Mouse (Mus musculus) heart, embryonic 10.5 days (tissue): ENCODE data around the gene Sos1. TPM values are rescaled to one million over a fixed set of nuclear protein-coding genes. Genes with fewer than 3 reads are reported as not detected.
A peak's percentile ranks its signal among the peaks of the same experiment; 100 is the strongest.

ENCODE experiments used
- DNase-seq: peaks from one replicate; pipeline ENCODE4 v3.0.0-alpha.2; 2017; ENCODE audit warnings: low spot score
- H3K27ac ChIP-seq: fragments of 300-500 bp; sonication (generic); 2 replicates; pipeline ENCODE4 v1.5.1; 2016; ENCODE audit warnings: mild to moderate bottlenecking
- H3K27me3 ChIP-seq: fragments of 300-500 bp; sonication (generic); 2 replicates; pipeline ENCODE4 v1.6.1; 2016; ENCODE audit warnings: mild to moderate bottlenecking; ENCODE audit not compliant: poor library complexity, insufficient read depth, severe bottlenecking
- H3K36me3 ChIP-seq: fragments of 300-500 bp; sonication (generic); 2 replicates; pipeline ENCODE4 v1.6.1; 2016; ENCODE audit warnings: mild to moderate bottlenecking, moderate library complexity
- H3K4me1 ChIP-seq: fragments of 300-500 bp; sonication (generic); 2 replicates; pipeline ENCODE4 v1.6.1; 2016; ENCODE audit warnings: mild to moderate bottlenecking
- H3K4me3 ChIP-seq: fragments of 300-500 bp; sonication (generic); 2 replicates; pipeline ENCODE4 v1.5.1; 2016; ENCODE audit warnings: mild to moderate bottlenecking, moderate library complexity
- H3K9me3 ChIP-seq: fragments of 300-500 bp; sonication (generic); 2 replicates; pipeline ENCODE4 v1.6.1; 2016; ENCODE audit warnings: mild to moderate bottlenecking, moderate library complexity
- WGBS: fragments of 180-500 bp; shearing (Covaris S2); methylation state at CpG from one replicate; pipeline ENCODE4 v1.1.7; 2016; 5-methylcytosine and 5-hydroxymethylcytosine counted together
- polyA plus RNA-seq: library from polyadenylated mRNA; unstranded; fragments of >200 nt; fragmentation: Nextera tagmentation; extraction: Ambion mirVana; gene quantifications from 2 replicates; pipeline ENCODE4 v1.2.1, GENCODE M21; 2016

The Sos1 gene
- 2.5 and 3.2 TPM in 2 replicates for polyA plus RNA-seq

DNA sequence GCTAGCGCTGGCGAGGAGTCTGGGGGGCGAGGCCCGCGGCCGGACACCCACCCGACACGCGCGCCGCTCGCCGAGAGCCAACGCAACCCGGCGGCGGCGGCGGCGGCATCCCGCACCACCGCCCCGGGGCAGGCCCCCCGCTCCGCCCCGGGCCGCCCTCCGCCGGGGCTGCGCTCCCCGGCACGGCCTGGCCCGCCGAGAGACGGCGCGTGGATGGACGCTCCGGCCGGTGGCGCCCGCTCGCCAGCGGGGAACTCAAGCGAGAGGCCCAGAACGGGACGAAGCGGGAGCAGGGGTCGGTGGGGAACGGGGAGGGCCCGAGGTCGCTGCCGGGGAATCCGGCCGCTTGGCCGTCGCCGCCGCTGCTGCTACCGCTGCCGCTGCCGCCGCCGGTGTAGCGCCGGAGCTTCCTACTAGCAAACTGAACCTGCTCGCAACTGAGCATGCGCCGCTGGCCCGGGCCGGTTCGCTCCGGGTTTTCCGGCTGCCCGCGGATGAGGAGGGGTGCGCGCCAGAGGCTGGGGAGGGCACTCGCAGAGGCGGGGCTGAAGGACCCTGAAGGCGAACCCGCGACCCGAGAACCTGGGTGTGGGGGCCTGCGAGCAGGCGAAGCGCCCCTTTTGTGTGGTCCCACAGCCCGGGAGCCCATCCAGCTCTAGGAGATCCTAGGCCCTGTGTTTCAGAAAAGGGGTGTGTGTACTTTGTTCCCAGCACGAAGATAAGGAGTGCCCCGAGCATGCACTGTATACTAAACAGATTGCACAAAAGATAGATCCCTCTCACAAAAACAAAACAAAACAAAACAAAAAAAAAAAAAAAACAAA, at the start of gene Sos1:
Sos1 (minus strand) TSS at position 423 of the 824 bp plus-strand sequence.
- Histone ChIP-seq H3K4me1 (peaks cover 25% of the 10 kb centered on the region), H3K4me3 (peak within 1 kb of the TSS; percentile 99), H3K27ac (peak within 1 kb of the TSS; percentile 98), H3K9me3 (no peaks in the 10 kb centered on the region), H3K36me3 (peaks cover 4% of the 10 kb centered on the region; the same call in 1 of the 2 replicates), H3K27me3 (no peaks in the 10 kb centered on the region)
- peak; percentile 98 for DNase-seq
- 3% methylated on average over 89 of the region's 90 CpGs for WGBS

DNA sequence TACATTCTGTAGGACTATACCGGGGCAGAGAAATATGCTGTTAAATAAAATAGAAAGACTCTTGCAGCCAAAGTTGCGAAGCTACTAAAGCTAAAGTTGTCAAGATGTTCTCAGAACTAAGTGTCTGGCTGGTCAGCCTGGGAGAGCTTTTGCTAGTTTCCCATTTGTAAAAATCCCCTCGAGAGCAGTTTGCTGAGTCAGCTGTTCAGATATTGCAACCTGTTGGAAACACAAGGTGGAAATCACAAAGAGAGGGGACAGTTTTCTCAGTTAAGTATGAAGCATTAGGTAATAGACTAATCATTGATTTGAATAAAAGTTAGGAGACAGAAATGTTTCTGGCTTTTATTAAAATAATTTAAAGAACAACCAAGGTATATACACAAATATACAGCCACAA, 43.0 kb upstream of the Sos1 start:
- Histone ChIP-seq H3K4me1 (no peaks in the 10 kb centered on the region), H3K36me3 (no peaks in the 10 kb centered on the region), H3K4me3 (no peak overlapping the region), H3K27ac (no peak overlapping the region), H3K9me3 (no peaks in the 10 kb centered on the region), H3K27me3 (no peaks in the 10 kb centered on the region)
- WGBS = 89% methylated on average over 3 of the region's 3 CpGs
- DNase-seq = no peak

DNA sequence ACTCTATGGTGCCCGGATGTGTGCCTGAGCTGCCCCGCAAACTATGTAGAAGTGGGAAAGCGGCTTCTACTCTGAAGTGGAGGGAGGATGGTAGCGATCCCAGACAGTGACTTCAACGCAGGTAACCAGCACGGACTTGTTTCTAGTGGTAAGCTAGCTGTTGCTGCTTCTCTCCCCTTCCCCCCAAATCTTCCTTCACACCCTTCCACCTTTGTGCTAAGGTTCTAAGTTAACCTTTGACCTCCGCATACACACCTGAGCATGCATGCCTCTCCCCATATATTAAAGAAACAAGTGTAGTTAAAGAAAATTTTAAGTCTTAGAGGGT, 41.9 kb upstream of the Sos1 start:
- Histone ChIP-seq H3K4me3 (no peak overlapping the region), H3K36me3 (no peaks in the 10 kb centered on the region), H3K4me1 (no peaks in the 10 kb centered on the region), H3K27me3 (no peaks in the 10 kb centered on the region), H3K9me3 (no peaks in the 10 kb centered on the region), H3K27ac (no peak overlapping the region)
- WGBS = 64% methylated on average over 7 of the region's 7 CpGs
- no peak for DNase-seq

DNA sequence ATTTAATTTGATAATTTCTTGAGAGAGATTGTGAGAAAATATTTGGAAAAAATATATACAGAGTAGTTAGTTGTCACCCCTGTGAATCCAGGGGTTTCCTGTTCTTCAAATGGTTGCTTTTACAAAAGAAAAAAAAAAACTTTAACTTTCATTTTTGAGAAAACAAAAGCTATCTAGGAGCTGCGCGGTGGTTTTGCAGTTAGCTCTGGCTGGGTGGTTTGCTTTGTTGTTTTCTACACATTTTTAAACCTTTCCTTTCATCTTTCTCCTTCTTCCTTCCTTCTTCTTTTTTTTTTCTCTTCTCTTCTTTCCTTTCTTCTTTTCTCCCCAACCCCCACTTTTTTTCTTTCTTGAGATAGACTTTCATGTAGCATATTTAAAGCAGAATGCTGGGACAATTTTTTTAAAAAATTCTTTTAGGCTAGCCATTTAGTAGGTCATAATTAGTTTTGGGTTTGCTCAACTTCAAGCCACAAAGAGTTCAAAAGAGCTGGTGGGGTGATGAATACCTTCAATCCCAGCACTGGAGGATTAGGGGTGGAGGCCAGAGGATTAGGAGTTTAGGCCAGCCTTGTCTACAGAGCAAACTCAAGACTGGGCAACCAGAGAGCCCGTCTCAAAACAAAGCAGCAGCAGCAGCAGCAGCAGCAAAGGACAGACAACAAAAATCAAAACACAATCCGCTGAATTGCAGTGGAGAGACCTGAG, 41.4 kb upstream of the Sos1 start:
- Histone ChIP-seq H3K9me3 (no peaks in the 10 kb centered on the region), H3K36me3 (no peaks in the 10 kb centered on the region), H3K27me3 (no peaks in the 10 kb centered on the region), H3K27ac (no peak overlapping the region), H3K4me1 (no peaks in the 10 kb centered on the region), H3K4me3 (no peak overlapping the region)
- DNase-seq = no peak
- WGBS = 60% methylated on average over 4 of the region's 4 CpGs

DNA sequence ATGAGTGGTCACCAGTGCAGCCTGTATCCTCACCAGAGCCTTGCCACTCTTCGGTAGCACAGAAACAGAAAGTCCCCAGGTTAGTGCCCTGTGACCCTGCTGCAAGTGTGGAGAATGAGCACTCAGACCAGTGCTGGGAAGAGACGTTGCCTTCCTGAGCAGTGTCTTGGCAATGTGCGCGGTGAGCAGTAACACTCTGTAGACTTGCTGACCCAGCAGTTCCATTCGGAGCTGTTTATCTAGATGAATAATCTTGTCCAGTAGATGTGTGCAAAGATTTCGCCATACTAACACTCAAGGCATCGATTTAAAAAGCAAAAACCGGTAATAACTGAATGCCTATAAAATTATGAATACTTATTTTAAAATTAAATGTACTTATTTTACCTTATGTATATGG, 40.3 kb upstream of the Sos1 start:
- Histone ChIP-seq H3K9me3 (no peaks in the 10 kb centered on the region), H3K36me3 (no peaks in the 10 kb centered on the region), H3K27ac (no peak overlapping the region), H3K4me3 (no peak overlapping the region), H3K4me1 (0 out of 2 replicates have a peak, but pooled peaks cover 4% of the 10 kb centered on the region), H3K27me3 (no peaks in the 10 kb centered on the region)
- 84% methylated on average over 8 of the region's 8 CpGs for WGBS
- DNase-seq = no peak

DNA sequence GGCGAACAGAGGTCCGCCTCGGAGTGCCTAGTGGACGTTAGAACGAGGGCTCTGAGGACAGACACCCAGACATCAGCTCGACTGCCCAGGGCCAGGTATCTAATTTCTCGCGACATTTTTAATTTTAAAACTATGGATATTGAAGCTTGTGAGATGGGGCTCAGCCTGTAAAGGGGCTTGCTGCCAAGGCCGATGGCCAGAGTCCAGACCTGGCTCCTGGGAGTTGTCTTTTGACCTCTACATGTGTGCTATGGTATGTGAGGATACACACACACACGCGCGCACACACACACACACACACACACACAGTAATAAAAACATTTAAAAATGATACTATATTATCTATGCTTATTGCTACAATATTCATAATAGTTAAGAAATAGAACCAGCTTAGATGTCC, 38.6 kb upstream of the Sos1 start:
- H3K4me1 ChIP-seq = peaks cover 11% of the 10 kb centered on the region; the same call in 1 of the 2 replicates
- H3K4me3 ChIP-seq = no peak overlapping the region
- DNase-seq = no peak
- 92% methylated on average over 12 of the region's 12 CpGs for WGBS
- H3K36me3 ChIP-seq = no peaks in the 10 kb centered on the region
- no peak overlapping the region for H3K27ac ChIP-seq
- H3K9me3 ChIP-seq = no peaks in the 10 kb centered on the region
- H3K27me3 ChIP-seq = no peaks in the 10 kb centered on the region

DNA sequence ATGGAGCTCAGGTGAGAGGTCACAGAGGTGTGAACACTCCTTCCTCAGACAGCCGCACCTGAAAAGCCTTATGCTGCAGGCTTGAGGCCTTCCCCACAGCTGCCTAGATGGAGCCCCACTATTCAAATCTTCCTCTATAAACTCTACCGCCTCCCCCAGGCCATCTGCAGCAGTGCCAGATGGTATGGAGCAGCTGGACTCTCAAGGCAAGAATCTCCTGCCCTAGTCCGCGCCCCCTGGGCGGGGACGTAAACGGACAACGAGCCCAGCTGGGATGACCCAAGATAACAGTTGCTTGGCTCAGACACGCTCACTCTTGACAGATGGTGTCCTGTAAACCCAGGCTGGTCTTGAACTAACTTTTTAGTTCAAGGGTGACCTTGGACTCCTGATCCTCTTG, 37.0 kb upstream of the Sos1 start:
- Histone ChIP-seq H3K27ac (no peak overlapping the region), H3K4me3 (no peak overlapping the region), H3K36me3 (no peaks in the 10 kb centered on the region), H3K4me1 (peaks cover 16% of the 10 kb centered on the region; the same call in 1 of the 2 replicates), H3K9me3 (no peaks in the 10 kb centered on the region; the same call in 1 of the 2 replicates), H3K27me3 (no peaks in the 10 kb centered on the region)
- WGBS = 59% methylated on average over 9 of the region's 9 CpGs
- DNase-seq = no peak

DNA sequence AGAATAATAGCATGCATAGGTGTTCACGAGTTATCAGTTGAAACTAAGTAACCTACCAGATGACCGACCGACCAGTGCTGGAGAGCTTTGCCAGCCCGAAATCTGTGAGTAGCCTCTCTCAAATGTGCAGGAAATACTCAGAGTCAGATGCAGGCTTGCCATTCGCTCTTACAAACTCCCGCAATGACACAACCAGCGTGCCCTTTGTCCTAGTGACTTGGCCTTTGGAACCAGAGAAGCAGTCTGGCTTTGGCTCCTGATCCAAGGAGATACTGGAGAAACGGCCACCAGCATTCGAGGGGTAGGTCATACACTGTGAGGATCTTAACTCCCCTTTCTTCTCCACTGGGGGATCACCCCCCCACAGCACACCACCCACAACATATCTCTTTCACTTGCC, 35.7 kb upstream of the Sos1 start:
- no peaks in the 10 kb centered on the region for H3K27me3 ChIP-seq
- no peaks in the 10 kb centered on the region; the same call in 1 of the 2 replicates for H3K9me3 ChIP-seq
- H3K27ac ChIP-seq = no peak overlapping the region
- no peak overlapping the region for H3K4me3 ChIP-seq
- H3K4me1 ChIP-seq = peaks cover 16% of the 10 kb centered on the region; the same call in 1 of the 2 replicates
- no peak for DNase-seq
- H3K36me3 ChIP-seq = no peaks in the 10 kb centered on the region
- 88% methylated on average over 9 of the region's 9 CpGs for WGBS

DNA sequence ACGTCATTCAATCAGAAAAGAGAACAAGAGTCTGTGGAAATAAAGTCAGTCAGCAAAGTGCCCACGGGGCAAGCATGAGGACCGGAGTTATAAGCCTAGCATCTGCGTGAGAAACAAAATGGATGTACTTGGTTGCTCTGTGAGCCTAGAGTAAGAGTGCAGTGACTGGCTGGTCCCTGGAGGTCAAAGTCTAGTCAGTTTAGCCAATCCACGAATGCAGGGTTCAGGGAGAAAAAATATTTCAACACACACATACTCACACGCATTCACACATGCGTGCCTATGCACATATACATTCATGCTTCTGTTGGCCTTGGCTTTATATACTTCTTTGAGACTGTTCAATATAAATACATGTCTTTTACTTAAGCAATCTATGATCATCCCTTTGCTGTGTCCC, 35.3 kb upstream of the Sos1 start:
- Histone ChIP-seq H3K4me1 (peaks cover 16% of the 10 kb centered on the region; the same call in 1 of the 2 replicates), H3K36me3 (no peaks in the 10 kb centered on the region), H3K27me3 (no peaks in the 10 kb centered on the region), H3K9me3 (no peaks in the 10 kb centered on the region; the same call in 1 of the 2 replicates), H3K4me3 (no peak overlapping the region), H3K27ac (no peak overlapping the region)
- no peak for DNase-seq
- 90% methylated on average over 7 of the region's 7 CpGs for WGBS

DNA sequence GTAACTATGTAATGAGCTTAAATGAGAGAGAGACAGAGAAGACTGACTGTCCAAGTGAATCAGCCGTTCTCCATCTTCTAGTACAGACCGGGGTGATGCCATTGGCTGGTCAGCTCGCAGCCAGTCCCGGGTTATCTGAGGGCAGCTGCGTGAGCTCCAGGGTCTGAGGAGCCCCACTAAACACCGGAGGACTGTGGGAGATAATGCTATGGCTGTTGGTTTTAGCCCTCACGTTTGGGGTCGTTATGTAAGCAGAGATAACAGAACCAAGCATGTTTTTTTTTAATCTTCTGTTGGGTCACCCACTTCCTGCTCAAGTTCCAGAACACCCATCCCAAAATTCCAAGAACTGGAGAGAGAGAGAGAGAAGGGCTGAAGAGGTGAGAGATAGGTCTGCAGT, 33.5 kb upstream of the Sos1 start:
- H3K4me3 ChIP-seq = no peak overlapping the region
- no peak for DNase-seq
- H3K27me3 ChIP-seq = no peaks in the 10 kb centered on the region
- H3K9me3 ChIP-seq = no peaks in the 10 kb centered on the region; the same call in 1 of the 2 replicates
- 29% methylated on average over 8 of the region's 8 CpGs for WGBS
- H3K4me1 ChIP-seq = peaks cover 16% of the 10 kb centered on the region; the same call in 1 of the 2 replicates
- H3K36me3 ChIP-seq = no peaks in the 10 kb centered on the region
- no peak overlapping the region for H3K27ac ChIP-seq

DNA sequence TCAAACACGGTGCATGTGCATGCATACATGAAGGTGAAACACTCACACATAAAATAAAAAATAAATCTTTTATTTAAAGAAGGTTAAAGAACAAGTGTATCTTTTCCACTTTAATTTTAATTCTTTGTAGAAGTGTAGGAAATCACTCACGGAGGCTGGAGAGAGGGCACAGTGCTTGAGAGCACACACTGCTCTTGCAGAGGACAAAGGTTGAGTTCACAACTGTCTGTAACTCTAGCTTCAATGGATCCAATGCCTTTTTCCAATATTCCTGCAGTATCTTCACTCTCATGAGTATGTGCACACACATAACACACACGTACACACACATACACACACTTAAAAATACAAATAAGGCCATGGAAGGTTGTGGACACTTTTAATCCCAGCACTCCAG, 30.2 kb upstream of the Sos1 start:
- WGBS = 78% methylated on average over 3 of the region's 3 CpGs
- H3K4me3 ChIP-seq = no peak overlapping the region
- peaks cover 11% of the 10 kb centered on the region; the same call in 1 of the 2 replicates for H3K4me1 ChIP-seq
- H3K27ac ChIP-seq = no peak overlapping the region
- H3K9me3 ChIP-seq = no peaks in the 10 kb centered on the region; the same call in 1 of the 2 replicates
- no peak for DNase-seq
- H3K27me3 ChIP-seq = no peaks in the 10 kb centered on the region
- H3K36me3 ChIP-seq = no peaks in the 10 kb centered on the region

DNA sequence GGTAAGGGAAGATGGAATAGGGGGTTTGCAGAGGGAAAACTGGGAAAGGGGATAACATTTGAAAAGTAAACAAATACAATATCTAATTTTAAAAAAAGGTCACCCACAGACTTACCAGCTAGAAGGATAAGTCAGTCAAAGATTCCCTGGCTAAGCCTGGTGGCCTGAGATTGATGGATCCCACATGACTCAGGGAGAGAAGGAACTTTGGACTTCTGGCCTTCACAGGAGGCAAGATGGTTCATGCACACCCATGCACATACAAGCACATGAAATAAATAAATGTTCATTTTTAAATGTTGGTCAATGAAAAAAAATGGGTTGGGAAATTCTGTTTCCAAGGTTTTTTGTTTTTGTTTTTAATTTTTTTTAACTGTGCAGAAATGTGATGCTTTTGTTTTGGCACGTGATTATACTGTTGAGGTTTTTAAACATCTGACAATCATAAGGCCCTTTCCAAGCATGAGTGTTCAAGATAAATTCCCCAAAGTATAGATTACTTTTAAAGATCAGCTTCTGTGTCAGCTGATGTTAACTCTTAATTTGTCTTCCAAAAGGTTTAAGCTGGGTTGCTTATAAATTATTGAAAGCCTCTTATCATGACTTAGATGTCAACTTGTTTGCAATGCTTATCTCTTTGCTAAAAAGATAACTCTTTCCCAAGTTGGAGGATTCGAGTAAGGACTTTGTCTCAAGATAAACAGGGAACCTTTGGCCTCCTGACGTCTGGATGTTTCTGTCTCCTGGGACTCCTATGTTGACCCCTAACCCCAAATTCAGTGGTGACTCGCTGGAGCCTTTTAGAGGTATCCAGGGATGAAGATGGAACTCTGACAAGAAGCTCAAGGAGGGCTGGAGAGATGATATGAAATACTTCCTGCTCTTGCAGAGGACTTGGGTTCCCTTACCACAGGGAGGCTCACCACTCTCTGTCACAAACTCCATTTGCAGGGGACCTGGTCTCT, 29.5 kb upstream of the Sos1 start:
- H3K36me3 ChIP-seq = no peaks in the 10 kb centered on the region
- H3K4me1 ChIP-seq = peaks cover 11% of the 10 kb centered on the region; the same call in 1 of the 2 replicates
- no peak for DNase-seq
- 32% methylated on average over 4 of the region's 4 CpGs for WGBS
- no peaks in the 10 kb centered on the region; the same call in 1 of the 2 replicates for H3K9me3 ChIP-seq
- no peak overlapping the region for H3K4me3 ChIP-seq
- H3K27me3 ChIP-seq = no peaks in the 10 kb centered on the region
- H3K27ac ChIP-seq = no peak overlapping the region
